In genomic region chr2:80396057-80396456, GRCm38 (mm10) we compare ENCODE assay signal across 23 mouse cellular contexts. TPM values are rescaled to one million over a fixed set of nuclear protein-coding genes. Genes with fewer than 3 reads are reported as not detected.
DNase-seq lines count a peak whose midpoint lies in the region; TF ChIP-seq lines count a peak whose summit lies in the region.
"Had no signal": no experiment of that assay in that cellular context is flagged by ENCODE, and none has a peak within 500 bp of the region (broad histone marks: within the 10 kb centered on the region; RNA-seq: fewer than 3 reads in every experiment).

No protein-coding gene starts in this region.

- no peaks in the 10 kb centered on the region for H3K27me3 ChIP-seq in limb, embryonic 10.5 days (ENCODE audit: low read depth, poor library complexity, severe bottlenecking)
- H3K27me3 ChIP-seq in heart, adult 2 months (ENCODE audit: control insufficient read depth, insufficient read depth, low read length) = no peaks in the 10 kb centered on the region
- H3K27me3 ChIP-seq: embryonic facial prominence, embryonic 12.5 days; embryonic facial prominence, embryonic 15.5 days; hindbrain, embryonic 12.5 days had no signal

- H3K9ac ChIP-seq in heart, adult 2 months (ENCODE audit: low read depth, low read length) = no peak overlapping the region
- H3K9ac ChIP-seq: embryonic facial prominence, embryonic 12.5 days; embryonic facial prominence, embryonic 15.5 days; forebrain, postnatal 0 days; hindbrain, embryonic 12.5 days; hindbrain, embryonic 15.5 days had no signal

- no peak for TF ChIP-seq EP300 in heart, adult 2 months (IDR thresholded peaks at IDR 0.05; ENCODE audit: insufficient read depth, low read depth, low read length)

- H3K79me2 ChIP-seq in heart, adult 2 months (replicated peaks; ENCODE audit: control insufficient read depth, insufficient read depth, low read length) = no peaks in the 10 kb centered on the region

- WGBS in limb, embryonic 10.5 days = 11% methylated on average over 7 of the region's 7 CpGs
- 73% methylated on average over 7 of the region's 7 CpGs for WGBS in heart, adult 2 months

- H3K36me3 ChIP-seq in limb, embryonic 10.5 days = no peaks in the 10 kb centered on the region
- no peaks in the 10 kb centered on the region for H3K36me3 ChIP-seq in heart, adult 2 months (ENCODE audit: control insufficient read depth, insufficient read depth, low read length)
- H3K36me3 ChIP-seq: embryonic facial prominence, embryonic 12.5 days; embryonic facial prominence, embryonic 15.5 days; hindbrain, embryonic 12.5 days; hindbrain, embryonic 15.5 days had no signal

- TF ChIP-seq CTCF in heart, adult 2 months (IDR thresholded peaks at IDR 0.05) = no peak

- no peak for TF ChIP-seq POLR2A in heart, adult 2 months (IDR thresholded peaks at IDR 0.05; ENCODE audit: insufficient read depth, low read depth, low read length)

- H3K4me3 ChIP-seq in limb, embryonic 10.5 days = no peak overlapping the region
- no peak overlapping the region for H3K4me3 ChIP-seq in heart, adult 2 months
- H3K4me3 ChIP-seq: embryonic facial prominence, embryonic 12.5 days; embryonic facial prominence, embryonic 15.5 days; hindbrain, embryonic 12.5 days; hindbrain, embryonic 15.5 days had no signal

- DNase-seq in adrenal gland, adult (ENCODE audit: inconsistent age in 2 of 2, low spot score in 1 of 2) = peak; percentile 6 to 33
- no peak for DNase-seq in adrenal gland, postnatal 4 days (ENCODE audit: low spot score in 2 of 2)
- peak; percentile 59 for DNase-seq in embryo, embryonic 10 days (ENCODE audit: low spot score)
- DNase-seq in embryo, embryonic 9.5 days (ENCODE audit: extremely low spot score) = peak; percentile 9
- peak; percentile 71 for DNase-seq in limb, embryonic 10.5 days (ENCODE audit: low spot score)
- no peak for DNase-seq in urinary bladder, adult 2 months (ENCODE audit: low spot score)
- DNase-seq in heart, adult 2 months = no peak
- DNase-seq in urinary bladder, postnatal 14 days (ENCODE audit: low spot score) = no peak
- DNase-seq: adrenal gland, adult 8-10 months; cerebellum, adult 11-12 months; cerebellum, adult 8-10 months; cerebellum, postnatal 10 days; cerebellum, postnatal 36 days; forebrain, postnatal 0 days; gastrocnemius, postnatal 10 days; gastrocnemius, postnatal 36 days had no signal

- intact Hi-C loops in heart, adult 2 months (cut with DNase I) = no loop called here

- peaks cover 52% of the 10 kb centered on the region for H3K4me1 ChIP-seq in limb, embryonic 10.5 days
- no peaks in the 10 kb centered on the region for H3K4me1 ChIP-seq in heart, adult 2 months (ENCODE audit: control insufficient read depth, insufficient read depth, low read length)

- H3K27ac ChIP-seq in limb, embryonic 10.5 days = peak overlapping the region; percentile 81; the same call in 1 of the 2 replicates
- H3K27ac ChIP-seq in heart, adult 2 months = no peak overlapping the region
- H3K27ac ChIP-seq: embryonic facial prominence, embryonic 15.5 days; hindbrain, embryonic 12.5 days; hindbrain, embryonic 15.5 days had no signal

- no peaks in the 10 kb centered on the region for H3K9me3 ChIP-seq in limb, embryonic 10.5 days (replicated peaks)
- H3K9me3 ChIP-seq: embryonic facial prominence, embryonic 12.5 days; embryonic facial prominence, embryonic 15.5 days; hindbrain, embryonic 12.5 days; hindbrain, embryonic 15.5 days had no signal

RNA-seq across cellular contexts. Expression of gene Frzb, which starts 51.4 kb away (rescaled TPM):
- total RNA-seq in adrenal gland, postnatal 4 days (2021) = 10 to 100 TPM; 64.2 to 68.4 TPM
- 87.4 and 111 TPM in 2 replicates for polyA plus RNA-seq in limb, embryonic 10.5 days (2016; fragmentation: Nextera tagmentation; extraction: Ambion mirVana)
- 4.6 and 5.6 TPM in 2 replicates for polyA plus RNA-seq in urinary bladder, adult 2 months (2012; rRNA removed)
- total RNA-seq in heart, adult 2 months (2021) = 1 to 10 TPM; 5.7 to 6.0 TPM
- polyA plus RNA-seq in heart, adult 2 months (2012; rRNA removed) = 2.8 and 4.6 TPM in 2 replicates
- total RNA-seq: granulocyte monocyte progenitor cell, adult 5-6 weeks; hematopoietic stem cell, adult 5-6 weeks had no signal
- polyA plus RNA-seq: activated CD4-positive, CD25-positive, alpha-beta regulatory T cell, adult 4 months had no signal

Comparison
In these comparisons a context has a peak if more than half of its experiments do, and no peak if none do; other contexts are left out.
1. DNase-seq: peak in adrenal gland, adult (2 of 2), embryo, embryonic 10 days (single experiment), embryo, embryonic 9.5 days (single experiment) and limb, embryonic 10.5 days (single experiment); none in adrenal gland, postnatal 4 days (0 of 2), urinary bladder, adult 2 months (single experiment), heart, adult 2 months (0 of 2) and urinary bladder, postnatal 14 days (single experiment).
2. RNA of gene Frzb, which starts 51.4 kb away (polyA plus RNA-seq): 87.4 to 111 TPM in limb, embryonic 10.5 days; 4.6 to 5.6 TPM in urinary bladder, adult 2 months and 2.8 to 4.6 TPM in heart, adult 2 months; every median in the first group is over 10 times any median in the second.